Mouse (Mus musculus) testis, adult 2 months (tissue): ENCODE results near the gene Ghrl.
"Not testable (repeated sequence)": the region's sequence is repeated elsewhere in the genome, so short reads cannot be mapped to it uniquely, and the experiment has no call there.

Source experiments
- CTCF ChIP-seq: fragments of 200-500 bp; IDR thresholded peaks from 2 replicates; pipeline ENCODE4 v1.5.1; 2012; ENCODE audit warnings: low read depth, mild to moderate bottlenecking, inconsistent platforms, low read length, moderate library complexity; ENCODE audit not compliant: control insufficient read depth, insufficient read depth, insufficient replicate concordance
- POLR2A ChIP-seq: fragments of 200-500 bp; IDR thresholded peaks from 2 replicates; pipeline ENCODE4 v1.6.1; 2012; ENCODE audit warnings: low read depth, mild to moderate bottlenecking, inconsistent platforms, low read length, moderate library complexity; ENCODE audit not compliant: control insufficient read depth

DNA sequence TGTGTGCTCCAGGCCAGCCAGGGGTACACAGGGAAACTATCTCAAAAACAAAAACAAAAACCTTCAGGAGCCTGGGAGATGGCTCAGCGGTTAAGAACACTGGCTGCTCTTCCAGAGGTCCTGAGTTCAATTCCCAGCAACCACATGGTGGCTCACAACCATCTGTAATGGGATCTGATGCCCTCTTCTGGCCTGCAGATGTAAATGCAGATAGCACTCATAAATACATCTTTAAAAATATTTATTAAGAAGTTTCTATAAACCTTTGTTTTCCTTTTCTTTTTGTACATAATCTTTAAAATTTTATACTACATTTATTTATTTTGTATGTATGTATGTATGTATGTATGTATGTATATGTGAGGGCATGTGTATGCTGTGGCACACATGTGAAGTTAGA is 47.7 kb downstream of the Ghrl start:
- not testable (repeated sequence) for TF ChIP-seq CTCF, POLR2A
